32 mouse cellular contexts compared by ENCODE assay signal in the genomic region with DNA sequence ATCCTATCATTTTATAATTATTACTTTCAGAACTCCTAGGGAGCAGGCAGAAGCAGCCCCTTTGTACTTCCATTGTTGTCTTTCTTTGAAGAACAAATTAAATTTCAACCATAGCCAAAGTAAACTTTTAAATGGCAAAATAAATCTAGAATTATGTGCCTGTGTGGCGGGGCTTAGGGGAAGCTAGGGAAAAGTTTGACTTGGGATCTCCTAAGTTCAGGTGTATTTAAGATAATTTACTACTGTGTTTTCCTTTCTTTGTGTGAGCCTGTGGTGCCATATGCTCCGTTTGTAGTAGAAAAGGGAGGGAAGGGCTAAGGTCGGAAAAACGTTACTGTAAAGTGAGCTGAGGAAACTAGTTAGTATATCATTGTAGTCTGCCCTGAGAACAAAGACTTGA.
"Had no signal": no experiment of that assay in that cellular context is flagged by ENCODE, and none has a peak within 500 bp of the region (broad histone marks: within the 10 kb centered on the region; RNA-seq: fewer than 3 reads in every experiment).

No protein-coding gene starts in this region.

- H3K9me3 ChIP-seq: heart, embryonic 10.5 days; heart, embryonic 12.5 days; heart, embryonic 13.5 days; heart, embryonic 15.5 days; hindbrain, embryonic 10.5 days; hindbrain, embryonic 12.5 days; hindbrain, embryonic 15.5 days; intestine, embryonic 15.5 days had no signal

- H3K4me1 ChIP-seq: heart, embryonic 10.5 days; heart, embryonic 12.5 days; heart, embryonic 13.5 days; heart, embryonic 15.5 days; hindbrain, embryonic 10.5 days; hindbrain, embryonic 12.5 days; hindbrain, embryonic 13.5 days; hindbrain, embryonic 15.5 days; intestine, embryonic 15.5 days had no signal

- H3K36me3 ChIP-seq: heart, embryonic 10.5 days; heart, embryonic 12.5 days; heart, embryonic 13.5 days; heart, embryonic 15.5 days; hindbrain, embryonic 10.5 days; hindbrain, embryonic 12.5 days; hindbrain, embryonic 13.5 days; hindbrain, embryonic 15.5 days; intestine, embryonic 15.5 days had no signal

- H3K27ac ChIP-seq: heart, adult 2 months; heart, embryonic 10.5 days; heart, embryonic 13.5 days; heart, embryonic 15.5 days; hindbrain, embryonic 10.5 days; hindbrain, embryonic 12.5 days; hindbrain, embryonic 13.5 days; hindbrain, embryonic 14.5 days; hindbrain, embryonic 15.5 days; hindbrain, postnatal 0 days; intestine, embryonic 15.5 days; layer of hippocampus, adult 2 months; left cerebral cortex, adult 2 months had no signal

- DNase-seq: heart, adult 18-20 months; heart, adult 2 months; heart, postnatal 10 days; heart, postnatal 14 days; heart, postnatal 36 days; heart, postnatal 4 days; kidney, adult 11 months; kidney, adult 2 months; kidney, adult 8-10 months; kidney, adult 9 months; kidney, postnatal 10 days; kidney, postnatal 25 days; layer of hippocampus, adult 9-11 months; layer of hippocampus, postnatal 36 days had no signal

- H3K4me2 ChIP-seq: heart, embryonic 11.5 days; heart, embryonic 12.5 days; heart, embryonic 13.5 days; heart, embryonic 15.5 days; hindbrain, embryonic 12.5 days; hindbrain, embryonic 13.5 days; hindbrain, embryonic 14.5 days; hindbrain, embryonic 15.5 days; intestine, embryonic 15.5 days had no signal

- ATAC-seq: hindbrain, embryonic 16.5 days; hindbrain, postnatal 0 days; inflammation-experienced regulatory T-cells, adult 6 months; intestine, embryonic 15.5 days; intestine, embryonic 16.5 days; intestine, postnatal 0 days had no signal

- H3K27me3 ChIP-seq: heart, embryonic 12.5 days; heart, embryonic 13.5 days; heart, embryonic 15.5 days; hindbrain, embryonic 12.5 days; hindbrain, embryonic 13.5 days; hindbrain, embryonic 15.5 days; intestine, embryonic 15.5 days had no signal

- H3K9ac ChIP-seq: heart, embryonic 12.5 days; heart, embryonic 13.5 days; heart, embryonic 15.5 days; hindbrain, embryonic 12.5 days; hindbrain, embryonic 13.5 days; hindbrain, embryonic 14.5 days; hindbrain, embryonic 15.5 days; intestine, embryonic 15.5 days had no signal

- H3K4me3 ChIP-seq: heart, adult 2 months; heart, embryonic 10.5 days; heart, embryonic 12.5 days; heart, embryonic 13.5 days; heart, embryonic 15.5 days; hindbrain, embryonic 10.5 days; hindbrain, embryonic 12.5 days; hindbrain, embryonic 13.5 days; hindbrain, embryonic 15.5 days; intestine, embryonic 15.5 days; layer of hippocampus, adult 2 months; left cerebral cortex, adult 2 months had no signal
